Mouse (Mus musculus) cerebellum, adult 2 months (tissue): ENCODE results near the gene Etv5.

Experiments
- CTCF ChIP-seq: fragments of 200-500 bp; IDR thresholded peaks from 2 replicates; pipeline ENCODE4 v1.5.1; 2011; ENCODE audit warnings: low read depth, mild to moderate bottlenecking, control low read depth, low read length, moderate library complexity, borderline replicate concordance; ENCODE audit not compliant: insufficient read depth
- POLR2A ChIP-seq: fragments of 200-500 bp; IDR thresholded peaks from 2 replicates; pipeline ENCODE4 v1.6.1; 2011; ENCODE audit warnings: low read length, control low read depth, borderline replicate concordance; ENCODE audit not compliant: insufficient read depth

GRCm38 (mm10) chr16:22380981-22381380, 58.5 kb downstream of the Etv5 start:
- TF ChIP-seq CTCF (no peak), POLR2A (no peak)
